Mouse (Mus musculus) fat pad, adult 2 months (tissue): Measurements from ENCODE around the gene Marc2.

Experiments
- DNase-seq: peaks from one replicate; pipeline ENCODE4 v3.0.0-alpha.2; 2011; ENCODE audit warnings: low read depth, low spot score; ENCODE audit errors: extremely low read depth

Gene Marc2

DNA sequence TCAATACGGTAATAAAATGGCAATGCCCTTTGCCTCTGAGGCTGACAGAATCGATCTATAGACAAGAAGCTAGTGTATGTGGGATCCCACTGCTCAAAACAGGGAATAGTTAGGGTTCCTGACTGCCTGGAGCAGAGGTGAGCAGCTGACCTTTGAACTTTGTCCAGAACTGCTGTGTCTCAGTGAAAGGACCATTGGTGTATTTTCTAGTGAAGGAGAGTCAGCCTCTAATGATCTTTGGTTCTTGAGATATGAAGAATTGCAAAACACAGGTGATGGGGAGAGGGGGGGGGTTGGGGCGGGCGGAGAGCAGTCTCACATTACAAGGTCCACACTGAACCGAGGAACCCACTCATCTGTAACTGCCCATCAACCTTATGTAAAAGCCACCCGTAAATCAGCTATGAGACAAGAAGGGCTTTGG is 36.7 kb downstream of the Marc2 start:
- DNase-seq, result no peak

DNA sequence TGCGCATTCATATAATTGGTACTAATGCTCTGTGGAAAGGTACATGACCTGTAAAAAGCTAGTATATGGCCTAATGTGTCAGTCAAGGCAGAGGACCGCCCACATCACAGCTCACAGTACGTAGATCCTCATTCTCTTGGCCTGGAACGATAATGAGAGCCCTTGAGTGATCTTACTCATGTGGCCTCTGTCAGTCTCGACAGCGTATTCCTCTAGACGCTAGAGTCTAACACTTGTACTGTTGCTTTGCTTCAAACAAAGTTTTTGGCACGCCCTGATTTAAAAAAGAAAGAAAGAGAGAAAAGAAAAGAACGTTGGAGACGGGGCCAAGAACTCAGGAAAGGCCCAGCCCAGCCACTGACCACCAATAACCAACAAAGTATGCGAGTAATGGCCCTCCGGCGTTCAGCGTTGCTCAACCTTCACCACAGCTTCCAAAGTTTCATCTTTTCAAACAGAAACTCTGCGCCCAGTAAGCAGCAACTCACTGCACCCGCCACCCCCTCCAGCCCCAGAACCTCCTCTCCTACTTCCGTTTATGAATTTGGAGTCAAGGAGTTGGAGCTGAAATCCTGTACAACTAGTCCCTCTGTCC is 37.7 kb downstream of the Marc2 start:
- DNase-seq, result no peak

DNA sequence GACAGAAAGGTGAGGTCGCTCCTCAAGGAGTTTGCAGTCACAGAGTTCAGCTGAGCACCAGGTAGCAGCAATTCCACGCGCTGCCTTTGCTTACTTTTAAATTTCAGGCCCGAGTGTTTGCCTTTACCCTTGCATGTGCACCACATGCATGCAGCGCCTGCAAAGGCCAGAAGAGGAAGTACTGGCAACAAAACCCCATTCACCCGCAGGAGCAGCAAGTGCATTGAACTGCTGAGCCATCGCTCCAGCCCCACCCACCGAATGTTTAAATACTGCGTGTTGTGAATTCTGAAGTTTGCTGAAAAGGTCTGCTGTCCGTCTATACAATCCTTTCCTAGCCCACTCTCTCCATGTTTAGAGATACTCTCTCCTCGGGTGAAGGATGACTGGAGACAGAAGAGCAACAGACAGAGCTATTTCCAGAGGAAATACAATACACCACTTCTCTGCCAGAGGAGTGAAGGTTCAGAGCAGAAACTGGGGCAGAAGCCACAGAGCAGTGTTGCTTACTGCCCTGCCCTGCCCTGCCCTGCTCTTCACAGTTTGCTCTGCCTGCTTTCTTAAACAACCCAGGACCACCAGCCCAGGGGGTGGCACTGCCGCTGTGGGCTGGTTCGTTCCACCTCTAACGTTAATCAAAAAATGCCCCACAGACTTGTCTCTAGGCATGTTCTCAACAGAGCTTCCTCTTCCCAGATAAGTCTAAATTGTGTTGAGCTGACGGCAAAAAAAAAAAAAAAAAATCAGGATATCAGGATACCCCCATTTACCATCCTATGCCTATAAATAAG is 38.4 kb downstream of the Marc2 start:
- DNase-seq, result no peak

DNA sequence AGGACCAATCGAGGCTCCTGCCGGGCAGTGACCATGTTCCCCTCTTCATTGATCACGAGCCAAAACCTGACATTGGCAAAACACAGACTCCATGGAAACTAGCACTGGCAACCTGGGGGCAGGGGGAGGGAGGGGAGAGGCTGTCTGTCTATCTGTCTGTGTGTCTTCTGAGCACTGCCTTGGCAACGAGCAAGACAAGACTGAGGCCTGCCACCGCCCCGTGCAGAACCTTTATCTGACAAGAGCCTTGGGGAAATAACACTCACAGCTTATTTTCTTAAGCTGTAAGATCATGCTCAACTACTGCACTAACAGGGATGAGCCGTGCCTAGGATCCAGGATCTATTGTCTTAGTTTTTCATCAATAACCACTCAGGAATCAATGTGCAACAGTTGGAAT is 39.1 kb downstream of the Marc2 start:
- no peak for DNase-seq

DNA sequence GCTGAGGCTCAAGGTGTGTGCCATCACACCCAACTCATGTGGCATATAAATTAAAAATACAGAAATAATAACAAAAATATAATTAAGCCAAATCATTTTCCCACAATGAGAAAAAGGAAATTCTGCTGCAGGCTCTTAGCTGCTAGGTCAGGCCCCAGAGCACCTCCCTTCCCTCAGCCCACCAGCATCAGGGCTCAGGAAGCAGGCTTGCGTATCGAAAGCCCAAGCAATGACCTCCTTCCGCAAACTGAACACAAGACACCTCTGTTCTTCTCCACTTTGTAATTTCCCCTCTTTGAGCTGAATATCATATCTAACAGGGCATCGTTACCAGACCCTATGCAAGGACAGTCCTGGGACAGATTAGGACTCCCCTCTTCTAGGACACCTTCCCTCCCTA is 40.5 kb downstream of the Marc2 start:
- no peak for DNase-seq

DNA sequence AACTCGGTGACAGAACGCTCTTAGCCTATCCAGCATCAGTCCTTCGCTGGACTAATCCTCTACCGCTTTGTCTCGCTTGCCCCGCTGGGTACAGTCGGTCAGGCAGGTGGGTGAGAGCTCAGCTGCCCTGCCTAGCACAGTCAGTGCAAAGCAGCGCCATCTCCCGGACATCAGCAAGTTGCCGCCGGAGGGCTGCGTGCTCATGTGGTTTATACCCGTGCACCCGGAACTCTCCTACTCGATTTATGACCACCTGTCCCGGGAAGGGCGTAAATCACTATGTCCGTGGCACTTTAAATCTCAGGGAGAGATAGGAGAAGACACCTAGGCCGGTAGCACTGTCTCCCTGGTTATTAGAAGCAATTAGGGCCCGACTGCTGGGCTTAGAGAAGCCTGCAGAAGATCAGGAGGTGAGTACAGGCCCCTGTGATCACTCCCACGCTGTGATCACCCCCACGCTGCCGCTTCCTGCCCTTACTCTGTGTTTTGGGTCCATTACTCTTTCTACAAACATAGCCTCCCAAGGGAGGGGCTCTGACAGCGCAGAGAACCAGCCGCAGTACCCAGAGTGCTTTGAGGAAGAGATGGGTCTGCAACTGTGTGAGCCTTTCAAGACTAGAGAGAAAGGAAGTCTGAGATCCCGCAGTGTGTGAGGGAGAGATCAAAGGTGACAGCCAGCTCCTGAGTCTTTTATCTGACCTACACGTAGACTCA is 52.9 kb downstream of the Marc2 start:
- no peak for DNase-seq

DNA sequence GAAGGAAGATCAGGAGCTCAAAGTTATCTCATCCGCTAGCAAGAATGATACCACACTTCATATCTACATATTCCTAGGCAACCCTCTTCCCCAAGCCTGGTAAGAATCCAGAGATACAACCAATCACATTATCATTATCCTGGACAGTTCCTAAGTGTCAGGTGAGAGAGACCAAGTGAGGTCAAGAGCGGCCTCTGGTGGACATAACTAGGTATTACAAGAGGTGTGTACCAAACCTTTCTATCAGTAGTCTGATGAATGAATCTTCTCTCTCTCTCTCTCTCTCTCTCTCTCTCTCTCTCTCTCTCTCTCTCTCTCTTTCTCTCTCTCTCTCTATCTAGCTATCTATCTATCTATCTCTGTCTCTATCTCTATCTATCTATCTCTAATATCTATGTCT is 55.1 kb downstream of the Marc2 start:
- no peak for DNase-seq

DNA sequence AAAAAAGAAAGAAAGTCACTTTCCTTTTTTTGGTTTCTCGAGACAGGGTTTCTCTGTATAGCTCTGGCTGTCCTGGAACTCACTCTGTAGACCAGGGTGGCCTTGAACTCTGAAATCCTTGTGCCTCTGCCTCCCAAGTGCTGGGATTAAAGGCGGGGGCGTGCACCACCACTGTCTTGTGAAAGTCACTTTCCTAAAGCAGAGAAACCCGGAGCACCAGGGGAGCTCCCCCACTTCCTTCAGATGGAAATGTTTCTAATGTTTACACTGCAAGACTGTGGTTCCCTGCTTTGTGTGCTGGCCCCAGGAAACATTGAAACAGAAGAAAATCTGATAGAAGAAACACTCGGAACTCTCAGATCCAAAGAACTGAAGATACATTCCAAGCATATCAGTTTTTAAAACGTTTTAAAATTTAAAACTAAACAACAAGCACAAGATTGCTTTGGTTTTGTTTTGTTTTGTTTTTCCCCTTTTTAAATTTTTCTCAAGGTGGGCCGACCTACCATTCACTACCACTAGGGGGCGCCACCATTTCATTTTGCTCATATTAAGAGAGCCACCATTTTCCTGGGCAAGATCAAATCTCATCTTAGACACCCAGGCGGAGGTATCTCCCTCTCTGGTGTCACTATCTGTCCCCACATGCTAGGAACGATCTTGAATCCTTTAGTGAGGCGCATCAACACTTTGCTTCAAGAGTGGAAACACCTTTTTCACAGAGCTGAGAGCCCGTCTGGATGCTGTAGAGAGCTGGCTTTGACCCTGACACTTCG is 59.7 kb downstream of the Marc2 start:
- no peak for DNase-seq

DNA sequence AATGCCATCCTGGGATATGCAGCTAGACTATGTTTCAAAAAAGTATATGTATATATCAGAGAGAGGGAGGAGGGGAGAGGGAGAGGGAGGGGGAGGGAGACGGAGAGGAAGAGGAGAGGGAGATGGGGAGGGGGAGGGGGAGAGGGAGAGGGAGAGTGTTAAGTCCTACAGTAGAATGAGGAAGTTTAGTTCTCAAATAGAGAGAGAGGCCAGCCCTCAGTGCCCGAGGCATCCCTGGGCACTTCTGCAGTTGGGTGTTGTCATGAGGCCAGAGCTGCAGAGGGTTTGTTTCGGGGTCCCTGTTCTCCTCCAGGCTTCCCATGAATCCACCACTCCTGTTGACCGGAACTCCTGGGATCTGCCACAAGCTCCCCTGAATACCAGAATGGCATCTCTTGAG is 62.6 kb downstream of the Marc2 start:
- DNase-seq, result no peak

DNA sequence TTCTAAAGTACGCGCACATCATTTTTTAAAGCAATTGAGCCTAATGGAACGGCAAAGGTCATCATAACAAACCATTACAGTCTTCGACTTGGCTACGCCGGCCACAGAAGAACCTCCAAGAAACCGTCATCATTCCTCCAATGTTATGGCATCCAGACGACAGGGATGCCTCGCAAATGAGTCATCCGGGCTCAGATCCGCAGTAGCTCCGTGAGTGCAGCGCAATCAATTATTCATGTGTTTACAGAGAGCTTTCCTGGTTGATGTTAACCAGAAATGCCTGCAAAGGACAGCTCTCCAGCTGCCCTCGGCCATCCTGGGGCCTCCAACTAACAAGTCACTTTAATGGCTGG is 64.1 kb downstream of the Marc2 start:
- no peak for DNase-seq

DNA sequence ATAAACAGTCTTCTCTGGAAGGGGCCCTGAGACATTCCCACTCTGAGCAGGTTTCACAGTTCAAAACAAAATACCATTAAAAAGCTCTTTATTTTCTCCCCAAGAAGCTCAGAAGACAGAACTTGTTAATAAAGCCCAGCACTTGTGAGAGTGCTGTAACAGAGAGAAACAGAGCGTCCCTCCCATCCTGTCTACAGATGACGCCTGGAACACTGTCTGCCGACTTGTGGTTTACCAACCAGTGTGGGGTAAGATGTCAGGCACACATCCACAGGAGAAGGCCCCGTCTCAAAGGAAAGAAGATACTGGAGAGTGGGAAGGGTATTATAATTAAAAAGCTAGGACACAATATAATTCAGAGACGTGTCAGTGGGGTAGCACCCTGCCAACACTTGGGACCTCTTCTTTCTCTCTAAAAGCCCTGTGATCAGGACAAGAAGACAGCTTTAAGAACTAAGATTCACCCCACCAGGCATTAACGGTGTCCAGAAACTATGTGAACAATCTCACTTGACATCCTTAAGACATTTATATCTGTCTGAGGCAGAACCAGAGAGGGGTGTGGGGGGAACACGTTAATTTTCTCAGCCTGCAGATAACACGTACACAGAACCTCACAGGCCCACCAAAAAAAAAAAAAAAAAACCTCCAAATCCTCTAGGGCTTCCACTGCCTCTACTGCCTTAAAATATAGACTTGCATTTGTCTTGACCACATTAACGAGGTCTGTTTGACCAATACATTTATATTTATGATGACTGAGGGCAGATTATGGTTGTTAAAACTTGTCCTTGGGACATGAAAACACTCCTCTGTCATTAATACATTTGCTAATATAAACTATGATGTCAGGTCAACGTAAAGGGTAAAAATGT is 64.7 kb downstream of the Marc2 start:
- DNase-seq, result no peak

DNA sequence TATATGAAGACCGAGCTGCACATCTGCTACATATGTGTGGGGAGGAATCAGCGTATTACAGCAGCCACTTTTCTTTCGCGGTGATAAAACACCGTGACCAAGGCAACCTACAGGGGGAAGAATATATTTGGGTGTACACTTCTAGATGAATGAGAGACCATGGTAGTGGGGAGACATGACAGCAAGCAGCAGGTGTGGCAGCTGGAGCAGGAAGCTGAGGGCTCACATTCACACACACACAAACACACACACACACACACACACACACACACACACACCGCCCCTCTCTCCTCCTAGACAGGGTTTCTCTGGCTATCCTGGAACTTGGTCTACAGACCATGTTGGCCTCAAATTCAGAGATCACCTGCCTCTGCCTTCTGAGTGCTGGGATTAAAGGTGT is 68.1 kb downstream of the Marc2 start:
- DNase-seq, result no peak

DNA sequence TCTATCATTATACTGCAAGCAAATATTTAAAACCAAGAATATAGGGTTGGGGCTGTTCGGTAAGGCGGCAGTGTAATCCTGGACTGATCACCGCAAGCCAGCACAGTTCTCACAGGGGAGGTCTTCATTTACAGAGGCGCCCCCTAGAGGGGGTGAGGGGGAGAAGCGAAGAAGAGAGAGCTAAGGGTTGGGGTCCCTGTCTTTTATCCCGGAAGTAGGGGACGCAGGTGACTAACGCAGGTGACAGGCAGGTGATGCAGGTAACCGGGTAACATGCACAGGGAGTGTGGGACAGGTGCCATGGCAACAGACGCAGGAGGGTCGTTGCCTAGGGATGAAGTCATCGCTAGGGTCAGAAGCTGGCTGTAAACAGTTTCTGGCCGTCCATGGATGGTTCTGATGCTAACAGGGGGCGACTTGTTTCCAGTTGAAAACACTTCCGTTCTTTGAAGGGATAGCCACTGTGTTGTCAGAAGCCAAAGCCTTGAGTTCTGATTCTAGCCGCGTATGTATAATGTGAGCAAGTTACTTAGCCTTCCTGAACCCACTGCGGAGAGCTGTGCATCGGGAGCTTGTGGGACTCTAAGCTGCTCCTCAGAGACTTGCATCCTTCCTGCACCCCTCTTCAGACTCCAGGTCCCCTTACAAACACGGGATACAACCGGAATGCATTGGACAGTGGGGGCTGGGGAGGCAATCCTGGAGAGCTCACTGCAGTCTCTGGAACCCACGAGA is 69.0 kb downstream of the Marc2 start:
- no peak for DNase-seq

DNA sequence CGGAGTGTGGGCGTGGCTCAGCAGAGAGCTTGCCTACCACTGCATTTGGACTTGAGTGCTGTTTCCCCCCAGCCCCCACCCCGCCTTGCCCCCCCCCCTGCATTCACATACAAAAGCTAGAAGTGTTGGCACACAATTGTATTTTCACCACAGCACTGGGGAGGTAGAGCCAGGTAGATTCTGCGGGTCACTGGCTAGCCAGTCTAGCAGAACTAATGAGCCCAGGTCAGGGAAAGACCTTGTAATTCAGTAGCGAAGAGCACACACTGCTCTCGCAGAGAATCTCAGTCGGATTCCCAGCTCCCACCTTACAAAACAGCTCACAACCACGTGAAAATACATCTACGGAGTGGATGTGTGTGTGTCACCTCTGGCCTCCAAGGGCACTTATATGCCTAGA is 71.0 kb downstream of the Marc2 start:
- DNase-seq, result no peak

DNA sequence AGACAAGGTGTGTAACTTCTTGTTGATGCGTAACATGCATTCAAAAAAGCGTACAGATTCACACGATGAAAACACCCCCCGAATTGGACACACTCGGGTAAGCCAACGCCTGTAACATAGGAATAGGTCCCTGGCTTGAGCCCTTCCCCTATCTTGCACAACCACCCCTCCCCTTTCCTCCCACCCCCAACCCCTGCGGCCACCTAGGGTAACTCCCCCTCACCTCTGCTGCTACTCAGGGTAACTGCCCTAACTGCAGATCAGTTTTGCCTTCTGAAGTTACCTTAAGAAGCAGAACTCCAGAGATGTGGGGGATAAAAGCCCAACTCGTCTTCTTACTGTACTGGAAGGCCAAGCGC is 74.4 kb downstream of the Marc2 start:
- DNase-seq, result no peak

DNA sequence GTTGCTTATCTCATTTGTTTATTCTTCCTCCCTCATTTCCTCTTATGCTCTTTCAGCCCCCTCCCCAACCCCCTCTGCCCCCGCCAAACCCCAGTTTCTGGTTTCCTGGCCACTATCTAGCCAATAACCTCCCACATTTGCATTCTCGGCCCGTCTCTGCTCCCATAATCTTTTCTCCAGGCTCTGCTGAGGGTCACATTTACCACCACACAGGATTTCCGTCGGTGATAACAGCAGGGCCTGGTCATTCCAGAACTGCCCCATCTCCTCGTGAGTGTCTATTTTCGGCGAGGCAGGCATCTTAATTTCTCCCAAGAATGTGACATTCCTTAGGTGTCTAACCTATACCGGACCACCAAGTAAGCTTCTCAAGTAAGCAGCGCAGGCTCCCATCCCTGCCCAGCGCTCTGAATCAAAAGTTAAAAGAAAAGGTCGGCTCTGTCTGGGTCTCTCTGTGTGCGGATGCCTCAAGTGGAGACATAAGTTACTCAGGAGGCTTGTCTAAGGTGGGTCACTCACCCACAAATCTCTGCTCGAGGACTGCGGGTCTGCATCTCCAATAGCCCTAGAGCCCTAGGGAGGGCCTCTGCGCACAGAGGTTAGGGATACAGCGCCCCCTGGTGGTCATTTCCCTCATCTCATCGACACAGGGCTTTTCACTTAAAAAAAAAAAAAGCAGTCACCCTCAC is 74.9 kb downstream of the Marc2 start:
- no peak for DNase-seq

DNA sequence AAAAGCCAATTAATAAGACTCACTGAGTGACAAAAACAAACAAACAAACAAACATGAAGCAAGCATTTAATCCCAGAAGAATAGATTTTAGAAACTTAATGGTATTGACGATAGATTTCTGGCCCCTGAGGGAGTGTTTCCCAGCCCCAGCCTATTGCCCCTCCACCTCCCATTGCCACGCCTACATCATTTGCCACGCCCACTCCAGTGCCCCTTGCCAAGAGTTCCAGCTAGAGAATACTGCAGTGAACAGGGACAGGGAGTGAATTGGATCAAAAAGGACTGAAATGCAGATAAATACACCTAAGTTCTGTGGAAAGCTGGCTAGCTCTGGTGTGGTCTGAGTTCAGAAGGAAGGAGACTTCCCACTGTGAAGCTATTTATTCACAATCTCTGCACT is 82.4 kb downstream of the Marc2 start:
- no peak for DNase-seq
